Mouse (Mus musculus) midbrain, embryonic 11.5 days (tissue): ENCODE measurements around the gene Ammecr1. TPM values are rescaled to one million over a fixed set of nuclear protein-coding genes. Genes with fewer than 3 reads are reported as not detected.

ENCODE experiments used
- ATAC-seq: fragments of 200-750 bp; cut with Nextera tagmentation; 2 replicates; pipeline ENCODE4 v1.8.0; 2017; ENCODE audit warnings: moderate TSS enrichment, moderate library complexity; ENCODE audit not compliant: low FRiP score
- DNase-seq: peaks from one replicate; pipeline ENCODE4 v3.0.0; 2015; ENCODE audit warnings: low spot score; ENCODE audit errors: missing footprints
- H3K27ac ChIP-seq: fragments of 300-500 bp; sonication (generic); 2 replicates; pipeline ENCODE4 v1.5.1; 2014; ENCODE audit warnings: low read depth, low read length
- H3K27me3 ChIP-seq: fragments of 300-500 bp; sonication (generic); 2 replicates; pipeline ENCODE4 v1.6.1; 2014; ENCODE audit warnings: mild to moderate bottlenecking, low read length, moderate library complexity, mixed read lengths; ENCODE audit not compliant: control insufficient read depth, insufficient read depth
- H3K36me3 ChIP-seq: fragments of 300-500 bp; sonication (generic); 2 replicates; pipeline ENCODE4 v1.6.1; 2014; ENCODE audit warnings: mild to moderate bottlenecking, low read length, moderate library complexity, mixed read lengths; ENCODE audit not compliant: control insufficient read depth, insufficient read depth
- H3K4me1 ChIP-seq: fragments of 300-500 bp; sonication (generic); 2 replicates; pipeline ENCODE4 v1.6.1; 2014; ENCODE audit warnings: low read length; ENCODE audit not compliant: control insufficient read depth, insufficient read depth
- H3K4me2 ChIP-seq: fragments of 300-500 bp; sonication (generic); 2 replicates; pipeline ENCODE4 v1.6.1; 2014; ENCODE audit warnings: mild to moderate bottlenecking, moderate library complexity
- H3K4me3 ChIP-seq: fragments of 300-500 bp; sonication (generic); 2 replicates; pipeline ENCODE4 v1.5.1; 2014; ENCODE audit warnings: low read depth, low read length
- H3K9ac ChIP-seq: fragments of 300-500 bp; sonication (generic); 2 replicates; pipeline ENCODE4 v1.6.1; 2014; ENCODE audit warnings: low read length
- H3K9me3 ChIP-seq: fragments of 300-500 bp; sonication (generic); 2 replicates; pipeline ENCODE4 v1.6.1; 2016; ENCODE audit warnings: low read length; ENCODE audit not compliant: control insufficient read depth
- WGBS: fragments of 180-500 bp; shearing (Covaris S2); extraction: QIAGEN DNeasy Blood & Tissue Kit; methylation state at CpG from one replicate; pipeline ENCODE4 v1.1.7; 2014; 5-methylcytosine and 5-hydroxymethylcytosine counted together
- microRNA-seq: library from miRNA; unstranded; fragments of <30 nt; microRNA quantifications from one replicate; pipeline ENCODE4, GENCODE M21; 2017
- polyA plus RNA-seq: library from polyadenylated mRNA; unstranded; fragments of >200 nt; fragmentation: Nextera tagmentation; extraction: Ambion mirVana; gene quantifications from 2 replicates; pipeline ENCODE4 v1.2.1, GENCODE M21; 2014

Gene Ammecr1
- polyA plus RNA-seq, 1 experiment from 2014 or later, result 10.7 TPM

GRCm38 (mm10) chrX:142806620-142807061, 159.9 kb downstream of the Ammecr1 start:
- no peak for DNase-seq

GRCm38 (mm10) chrX:142806126-142806525, 160.4 kb downstream of the Ammecr1 start:
- DNase-seq (no peak), ATAC-seq (no peak)
- no peaks in the 10 kb centered on the region for H3K27me3 ChIP-seq
- no peak overlapping the region for H3K9ac ChIP-seq
- H3K4me3 ChIP-seq, result no peak overlapping the region
- H3K4me1 ChIP-seq, result no peaks in the 10 kb centered on the region
- H3K27ac ChIP-seq, result no peak overlapping the region
- no peak overlapping the region for H3K4me2 ChIP-seq
- WGBS, result 94% methylated on average over 6 of the region's 6 CpGs
- no peaks in the 10 kb centered on the region for H3K36me3 ChIP-seq
- H3K9me3 ChIP-seq, result no peaks in the 10 kb centered on the region

More at GRCm38 (mm10) chrX:142806620-142807061, 159.9 kb downstream of the Ammecr1 start:
- 48% methylated on average over 10 of the region's 10 CpGs for WGBS
- Histone ChIP-seq H3K27me3 (no peaks in the 10 kb centered on the region), H3K9me3 (no peaks in the 10 kb centered on the region), H3K4me3 (no peak overlapping the region), H3K27ac (no peak overlapping the region), H3K4me1 (no peaks in the 10 kb centered on the region), H3K36me3 (no peaks in the 10 kb centered on the region), H3K4me2 (no peak overlapping the region), H3K9ac (no peak overlapping the region)
- no peak for ATAC-seq

- Histone ChIP-seq H3K36me3 (no peaks in the 10 kb centered on the region), H3K27ac (no peak overlapping the region), H3K4me3 (no peak overlapping the region), H3K9me3 (no peaks in the 10 kb centered on the region), H3K27me3 (no peaks in the 10 kb centered on the region), H3K4me2 (no peak overlapping the region), H3K4me1 (no peaks in the 10 kb centered on the region), H3K9ac (no peak overlapping the region)
- ATAC-seq (no peak), DNase-seq (no peak)
- 88% methylated on average over 3 of the region's 3 CpGs for WGBS
These were observed 161.9 kb downstream of the Ammecr1 start for GRCm38 (mm10) chrX:142804596-142804995.

Small RNA genes within 50 kb of the gene (microRNA-seq; reads per million reads assigned to microRNA genes)
- not detected for gene Gm44351

Other genes starting within 250 kb of the Ammecr1 start
- gene Rtl9, start 132.9 kb upstream of the Ammecr1 start, polyA plus RNA-seq, result 0.26 and 0.44 TPM in 2 replicates